Mouse (Mus musculus): Measurements from ENCODE around the gene Abca7. TPM values are rescaled to one million over a fixed set of nuclear protein-coding genes. Genes with fewer than 3 reads are reported as not detected.
A peak's percentile ranks its signal among the peaks of the same experiment; 100 is the strongest.

Gene Abca7
- polyA plus RNA-seq, 1 experiment from 2014 or later: 3.1 TPM

DNA sequence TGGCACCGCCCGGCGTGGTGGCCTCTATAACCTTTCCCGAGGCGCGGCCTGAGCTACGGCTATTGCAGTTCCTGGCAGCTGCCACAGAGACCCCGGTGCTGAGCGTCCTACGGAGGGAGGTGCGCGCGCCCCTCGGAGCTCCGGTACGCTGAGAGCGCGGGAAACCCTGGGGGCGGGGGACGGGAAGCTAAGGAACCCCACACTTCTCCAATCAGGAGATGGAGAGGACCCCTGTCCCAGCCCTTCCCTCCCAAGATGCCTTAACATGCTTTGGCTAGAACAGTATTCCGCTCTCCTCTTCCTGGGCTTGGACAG lies 25.2 kb upstream of the Abca7 start:
- Histone ChIP-seq H3K27ac (ENCODE audit: low read depth) (no peak overlapping the region), H3K4me1 (ENCODE audit: insufficient read depth) (peaks cover 3% of the 10 kb centered on the region; the same call in 1 of the 2 replicates), H3K4me3 (ENCODE audit: low read depth, low read length) (peak overlapping the region; percentile 8; the same call in 1 of the 2 replicates), H3K27me3 (ENCODE audit: insufficient read depth, low read length) (peaks cover 23% of the 10 kb centered on the region), H3K4me2 (ENCODE audit: low read depth, low read length) (peak overlapping the region; percentile 40), H3K9me3 (ENCODE audit: low read length) (no peaks in the 10 kb centered on the region), H3K9ac (replicated peaks) (no peak overlapping the region), H3K36me3 (replicated peaks; ENCODE audit: insufficient read depth, low read length) (peaks cover 28% of the 10 kb centered on the region)
- no peak for DNase-seq
- TF ChIP-seq EP300 (IDR thresholded peaks at IDR 0.05; ENCODE audit: low read depth) (no peak), CTCF (IDR thresholded peaks at IDR 0.05; ENCODE audit: low read depth) (no peak)
- WGBS (ENCODE audit: insufficient replicate concordance): 7% methylated on average over 21 of the region's 21 CpGs
- no peak for ATAC-seq

DNA sequence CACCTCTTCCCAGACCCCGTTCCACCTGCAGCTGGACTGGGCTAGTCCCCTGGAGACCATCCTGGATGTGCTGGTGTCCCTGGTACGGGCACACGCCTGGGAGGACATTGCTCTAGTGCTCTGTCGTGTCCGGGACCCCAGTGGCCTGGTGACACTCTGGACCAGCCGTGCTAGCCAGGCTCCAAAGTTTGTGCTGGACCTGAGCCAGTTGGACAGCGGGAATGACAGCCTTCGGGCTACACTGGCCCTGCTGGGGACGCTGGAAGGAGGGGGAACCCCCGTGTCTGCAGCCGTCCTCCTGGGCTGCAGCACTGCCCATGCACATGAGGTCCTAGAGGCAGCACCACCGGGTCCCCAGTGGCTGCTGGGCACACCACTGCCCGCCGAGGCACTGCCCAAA lies 23.5 kb upstream of the Abca7 start:
- peaks cover 23% of the 10 kb centered on the region for H3K27me3 ChIP-seq (ENCODE audit: insufficient read depth, low read length)

DNA sequence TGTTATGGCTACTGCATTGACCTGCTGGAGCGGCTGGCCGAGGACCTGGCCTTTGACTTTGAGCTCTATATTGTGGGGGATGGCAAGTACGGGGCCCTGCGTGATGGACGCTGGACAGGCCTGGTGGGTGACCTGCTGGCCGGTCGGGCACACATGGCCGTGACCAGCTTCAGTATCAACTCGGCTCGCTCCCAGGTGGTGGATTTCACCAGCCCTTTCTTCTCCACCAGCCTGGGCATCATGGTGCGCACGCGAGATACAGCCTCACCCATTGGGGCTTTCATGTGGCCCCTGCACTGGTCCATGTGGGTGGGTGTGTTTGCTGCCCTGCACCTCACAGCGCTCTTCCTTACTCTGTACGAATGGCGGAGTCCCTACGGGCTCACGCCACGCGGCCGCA lies 22.2 kb upstream of the Abca7 start:
- WGBS (ENCODE audit: insufficient replicate concordance): 84% methylated on average over 21 of the region's 21 CpGs
- Histone ChIP-seq H3K27ac (ENCODE audit: low read depth) (no peak overlapping the region), H3K4me2 (ENCODE audit: low read depth, low read length) (no peak overlapping the region)

More for the DNA sequence above, 23.5 kb upstream of the Abca7 start:
- ATAC-seq (peak; percentile 24; the same call in 1 of the 2 replicates), DNase-seq (peak; percentile 59)
- TF ChIP-seq CTCF (IDR thresholded peaks at IDR 0.05; ENCODE audit: low read depth) (no peak), EP300 (IDR thresholded peaks at IDR 0.05; ENCODE audit: low read depth) (no peak)
- H3K4me2 ChIP-seq (ENCODE audit: low read depth, low read length): no peak overlapping the region
- H3K9me3 ChIP-seq (ENCODE audit: low read length): peaks cover 9% of the 10 kb centered on the region; the same call in 1 of the 2 replicates
- peaks cover 3% of the 10 kb centered on the region; the same call in 1 of the 2 replicates for H3K4me1 ChIP-seq (ENCODE audit: insufficient read depth)
- peaks cover 28% of the 10 kb centered on the region for H3K36me3 ChIP-seq (replicated peaks; ENCODE audit: insufficient read depth, low read length)
- no peak overlapping the region; the same call in 1 of the 2 replicates for H3K9ac ChIP-seq (replicated peaks)
- WGBS (ENCODE audit: insufficient replicate concordance): 51% methylated on average over 14 of the region's 14 CpGs
- H3K27ac ChIP-seq (ENCODE audit: low read depth): no peak overlapping the region
- H3K4me3 ChIP-seq (ENCODE audit: low read depth, low read length): no peak overlapping the region

DNA sequence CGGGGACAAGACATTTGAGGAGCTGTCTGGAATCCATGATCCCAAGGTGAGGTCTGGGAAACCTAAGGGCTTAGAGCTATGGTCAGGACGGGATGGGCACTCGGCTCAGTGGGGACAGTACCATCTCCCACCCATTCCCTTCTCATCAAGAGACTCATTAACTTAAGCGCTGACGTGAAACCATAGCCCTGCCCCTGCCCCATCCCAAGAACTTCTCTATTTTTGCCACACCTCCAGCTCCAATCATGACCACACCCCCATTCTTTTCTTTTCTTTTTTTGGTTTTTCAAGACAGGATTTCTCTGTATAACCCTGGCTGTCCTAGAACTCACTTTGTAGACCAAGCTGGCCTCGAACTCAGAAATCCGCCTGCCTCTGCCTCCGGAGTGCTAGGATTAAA lies 21.6 kb upstream of the Abca7 start:
- H3K4me2 ChIP-seq (ENCODE audit: low read depth, low read length): no peak overlapping the region
- H3K4me1 ChIP-seq (ENCODE audit: insufficient read depth): peaks cover 3% of the 10 kb centered on the region; the same call in 1 of the 2 replicates
- TF ChIP-seq CTCF (IDR thresholded peaks at IDR 0.05; ENCODE audit: low read depth) (no peak), EP300 (IDR thresholded peaks at IDR 0.05; ENCODE audit: low read depth) (no peak)
- peaks cover 37% of the 10 kb centered on the region for H3K36me3 ChIP-seq (replicated peaks; ENCODE audit: insufficient read depth, low read length)
- no peak overlapping the region for H3K9ac ChIP-seq (replicated peaks)
- no peak for ATAC-seq
- H3K9me3 ChIP-seq (ENCODE audit: low read length): peaks cover 9% of the 10 kb centered on the region; the same call in 1 of the 2 replicates
- 70% methylated on average over 8 of the region's 8 CpGs for WGBS (ENCODE audit: insufficient replicate concordance)
- DNase-seq: no peak
- H3K27me3 ChIP-seq (ENCODE audit: insufficient read depth, low read length): peaks cover 23% of the 10 kb centered on the region
- no peak overlapping the region for H3K4me3 ChIP-seq (ENCODE audit: low read depth, low read length)
- no peak overlapping the region for H3K27ac ChIP-seq (ENCODE audit: low read depth)

More for the DNA sequence above, 22.2 kb upstream of the Abca7 start:
- Histone ChIP-seq H3K27me3 (ENCODE audit: insufficient read depth, low read length) (peaks cover 23% of the 10 kb centered on the region), H3K9ac (replicated peaks) (no peak overlapping the region), H3K9me3 (ENCODE audit: low read length) (peaks cover 9% of the 10 kb centered on the region; the same call in 1 of the 2 replicates), H3K36me3 (replicated peaks; ENCODE audit: insufficient read depth, low read length) (peaks cover 36% of the 10 kb centered on the region), H3K4me1 (ENCODE audit: insufficient read depth) (peaks cover 3% of the 10 kb centered on the region; the same call in 1 of the 2 replicates), H3K4me3 (ENCODE audit: low read depth, low read length) (no peak overlapping the region)
- TF ChIP-seq EP300 (IDR thresholded peaks at IDR 0.05; ENCODE audit: low read depth): no peak
- TF ChIP-seq CTCF (IDR thresholded peaks at IDR 0.05; ENCODE audit: low read depth): no peak
- DNase-seq (no peak), ATAC-seq (no peak)

DNA sequence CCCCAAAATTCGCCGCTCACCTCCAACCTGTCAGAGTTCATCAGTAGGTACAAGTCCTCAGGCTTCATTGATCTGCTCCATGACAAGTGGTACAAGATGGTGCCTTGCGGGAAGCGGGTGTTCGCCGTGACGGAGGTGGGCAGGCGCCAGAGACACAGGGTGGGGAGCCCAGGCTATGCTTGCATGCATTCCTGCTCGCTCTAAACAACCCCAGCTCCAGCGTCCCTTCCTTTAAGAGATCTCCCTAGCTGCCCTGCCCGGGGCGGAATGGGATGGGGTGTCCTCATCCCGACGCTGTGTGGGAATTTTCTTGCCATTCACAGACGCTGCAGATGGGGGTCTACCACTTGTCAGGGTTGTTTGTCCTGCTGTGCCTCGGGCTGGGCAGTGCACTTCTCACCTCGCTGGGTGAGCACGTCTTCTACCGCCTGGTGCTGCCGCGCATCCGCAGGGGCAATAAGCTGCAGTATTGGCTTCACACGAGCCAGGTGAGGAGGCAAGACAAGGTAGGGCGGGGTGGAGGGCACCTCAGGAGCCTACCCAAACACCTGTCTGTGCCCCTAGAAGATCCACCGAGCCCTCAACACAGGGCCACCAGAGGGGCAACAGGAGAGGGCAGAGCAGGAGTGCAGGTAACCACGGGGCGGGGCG lies 20.1 kb upstream of the Abca7 start:
- Histone ChIP-seq H3K27ac (ENCODE audit: low read depth) (no peak overlapping the region), H3K4me2 (ENCODE audit: low read depth, low read length) (no peak overlapping the region), H3K4me3 (ENCODE audit: low read depth, low read length) (no peak overlapping the region), H3K9ac (replicated peaks) (no peak overlapping the region), H3K36me3 (replicated peaks; ENCODE audit: insufficient read depth, low read length) (peaks cover 37% of the 10 kb centered on the region), H3K9me3 (ENCODE audit: low read length) (peaks cover 9% of the 10 kb centered on the region; the same call in 1 of the 2 replicates), H3K4me1 (ENCODE audit: insufficient read depth) (peaks cover 3% of the 10 kb centered on the region; the same call in 1 of the 2 replicates), H3K27me3 (ENCODE audit: insufficient read depth, low read length) (peaks cover 12% of the 10 kb centered on the region)
- DNase-seq: no peak
- no peak for ATAC-seq
- TF ChIP-seq EP300 (IDR thresholded peaks at IDR 0.05; ENCODE audit: low read depth) (no peak), CTCF (IDR thresholded peaks at IDR 0.05; ENCODE audit: low read depth) (no peak)
- 90% methylated on average over 28 of the region's 28 CpGs for WGBS (ENCODE audit: insufficient replicate concordance)

DNA sequence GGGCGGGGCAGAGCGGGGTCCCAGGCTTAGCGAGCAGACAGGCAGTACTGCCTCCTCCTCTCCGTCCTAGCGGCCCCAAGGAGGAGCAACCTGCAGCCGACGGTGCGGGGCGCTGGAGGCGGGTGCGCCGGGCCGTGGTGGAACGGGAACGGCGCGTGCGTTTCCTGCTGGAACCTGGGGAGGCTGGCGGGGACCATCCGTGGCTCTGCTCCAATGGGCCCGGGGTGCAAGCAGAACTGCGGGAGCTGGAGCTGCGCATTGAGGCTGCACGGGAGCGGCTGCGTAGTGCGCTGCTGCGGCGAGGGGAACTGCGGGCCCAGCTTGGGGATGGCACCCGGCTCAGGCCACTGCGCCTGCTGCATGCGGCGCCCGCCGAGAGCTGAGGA lies 19.6 kb upstream of the Abca7 start:
- peaks cover 37% of the 10 kb centered on the region for H3K36me3 ChIP-seq (replicated peaks; ENCODE audit: insufficient read depth, low read length)
- no peak overlapping the region for H3K4me3 ChIP-seq (ENCODE audit: low read depth, low read length)
- TF ChIP-seq EP300 (IDR thresholded peaks at IDR 0.05; ENCODE audit: low read depth): no peak
- no peak for TF ChIP-seq CTCF (IDR thresholded peaks at IDR 0.05; ENCODE audit: low read depth)
- peaks cover 3% of the 10 kb centered on the region; the same call in 1 of the 2 replicates for H3K4me1 ChIP-seq (ENCODE audit: insufficient read depth)
- 95% methylated on average over 36 of the region's 36 CpGs for WGBS (ENCODE audit: insufficient replicate concordance)
- H3K9me3 ChIP-seq (ENCODE audit: low read length): peaks cover 9% of the 10 kb centered on the region; the same call in 1 of the 2 replicates
- ATAC-seq (no peak), DNase-seq (no peak)
- no peak overlapping the region for H3K27ac ChIP-seq (ENCODE audit: low read depth)
- peaks cover 6% of the 10 kb centered on the region for H3K27me3 ChIP-seq (ENCODE audit: insufficient read depth, low read length)
- H3K4me2 ChIP-seq (ENCODE audit: low read depth, low read length): no peak overlapping the region
- H3K9ac ChIP-seq (replicated peaks): no peak overlapping the region
